Mouse (Mus musculus): ENCODE measurements at regions not wholly inside any gene's neighbourhood (a gene's known extent, or its start where the extent isn't known, plus 50 kb on each side); places are given as distances from the start of the nearest gene placed in this dataset.
A peak's percentile ranks its signal among the peaks of the same experiment; 100 is the strongest.

- Histone ChIP-seq H3K4me3 (no peak overlapping the region), H3K27ac (no peak overlapping the region)
- TF ChIP-seq CTCF (conservative IDR thresholded peaks at IDR 0.05): no peak
- DNase-seq (ENCODE audit: low spot score in 2 of 2): no peak
Measured at GRCm38 (mm10) chr11:111895221-111896200, 829.5 kb downstream of the Kcnj2 start.

GRCm38 (mm10) chr11:111897001-111897400, 831.0 kb downstream of the Kcnj2 start:
- no peak overlapping the region for H3K4me3 ChIP-seq
- no peak overlapping the region for H3K27ac ChIP-seq
- DNase-seq (ENCODE audit: low spot score in 2 of 2): no peak
- TF ChIP-seq CTCF (conservative IDR thresholded peaks at IDR 0.05): no peak

GRCm38 (mm10) chr11:111904086-111904485, 838.1 kb downstream of the Kcnj2 start:
- H3K4me3 ChIP-seq: no peak overlapping the region
- no peak for DNase-seq (ENCODE audit: low spot score in 2 of 2)
- TF ChIP-seq CTCF (conservative IDR thresholded peaks at IDR 0.05): peak; percentile 63
- H3K27ac ChIP-seq: no peak overlapping the region

- TF ChIP-seq CTCF (conservative IDR thresholded peaks at IDR 0.05): no peak
- H3K4me3 ChIP-seq: no peak overlapping the region
- no peak overlapping the region for H3K27ac ChIP-seq
- no peak for DNase-seq (ENCODE audit: low spot score in 2 of 2)
Measured at GRCm38 (mm10) chr11:111913891-111914290, 847.9 kb downstream of the Kcnj2 start.

GRCm38 (mm10) chr11:111926336-111926735, 855.7 kb upstream of the Sox9 start:
- no peak for TF ChIP-seq CTCF (conservative IDR thresholded peaks at IDR 0.05)
- Histone ChIP-seq H3K4me3 (no peak overlapping the region), H3K27ac (no peak overlapping the region)
- DNase-seq (ENCODE audit: low spot score in 2 of 2): no peak

- no peak overlapping the region for H3K27ac ChIP-seq
- TF ChIP-seq CTCF (conservative IDR thresholded peaks at IDR 0.05): no peak
- H3K4me3 ChIP-seq: no peak overlapping the region
- DNase-seq (ENCODE audit: low spot score in 2 of 2): no peak
Measured at GRCm38 (mm10) chr11:111929366-111929765, 852.7 kb upstream of the Sox9 start.

GRCm38 (mm10) chr11:111932052-111932451, 850.0 kb upstream of the Sox9 start:
- TF ChIP-seq CTCF (conservative IDR thresholded peaks at IDR 0.05): no peak
- DNase-seq (ENCODE audit: low spot score in 2 of 2): no peak
- H3K27ac ChIP-seq: no peak overlapping the region
- no peak overlapping the region for H3K4me3 ChIP-seq

- Histone ChIP-seq H3K27ac (no peak overlapping the region), H3K4me3 (no peak overlapping the region)
- no peak for TF ChIP-seq CTCF (conservative IDR thresholded peaks at IDR 0.05)
- no peak for DNase-seq (ENCODE audit: low spot score in 2 of 2)
Measured at GRCm38 (mm10) chr11:111944282-111944681, 837.7 kb upstream of the Sox9 start.

GRCm38 (mm10) chr11:111945806-111946205, 836.2 kb upstream of the Sox9 start:
- Histone ChIP-seq H3K4me3 (no peak overlapping the region), H3K27ac (no peak overlapping the region)
- DNase-seq (ENCODE audit: low spot score in 2 of 2): no peak
- TF ChIP-seq CTCF (conservative IDR thresholded peaks at IDR 0.05): no peak

- no peak for DNase-seq (ENCODE audit: low spot score in 2 of 2)
- Histone ChIP-seq H3K27ac (no peak overlapping the region), H3K4me3 (no peak overlapping the region)
- no peak for TF ChIP-seq CTCF (conservative IDR thresholded peaks at IDR 0.05)
Measured at GRCm38 (mm10) chr11:111947671-111948070, 834.4 kb upstream of the Sox9 start.

- H3K4me3 ChIP-seq: no peak overlapping the region
- no peak for DNase-seq (ENCODE audit: low spot score in 2 of 2)
- no peak for TF ChIP-seq CTCF (conservative IDR thresholded peaks at IDR 0.05)
- H3K27ac ChIP-seq: no peak overlapping the region
Measured at GRCm38 (mm10) chr11:111953421-111953820, 828.6 kb upstream of the Sox9 start.

- no peak for DNase-seq (ENCODE audit: low spot score in 2 of 2)
- no peak for TF ChIP-seq CTCF (conservative IDR thresholded peaks at IDR 0.05)
- Histone ChIP-seq H3K27ac (no peak overlapping the region), H3K4me3 (no peak overlapping the region)
Measured at GRCm38 (mm10) chr11:111957721-111958287, 824.2 kb upstream of the Sox9 start.

GRCm38 (mm10) chr11:111961047-111961837, 820.8 kb upstream of the Sox9 start:
- Histone ChIP-seq H3K27ac (peak overlapping the region; percentile 6), H3K4me3 (no peak overlapping the region)
- no peak for TF ChIP-seq CTCF (conservative IDR thresholded peaks at IDR 0.05)
- peak in 1 of 2 experiments; percentile 32 for DNase-seq (ENCODE audit: low spot score in 2 of 2)

Data from layer of hippocampus, adult 2 months (tissue).